Mouse (Mus musculus): ENCODE measurements around the gene Nkain2. TPM values are rescaled to one million over a fixed set of nuclear protein-coding genes. Genes with fewer than 3 reads are reported as not detected.

The Nkain2 gene
- polyA plus RNA-seq, 1 experiment from 2014 or later = 0.11 TPM

DNA sequence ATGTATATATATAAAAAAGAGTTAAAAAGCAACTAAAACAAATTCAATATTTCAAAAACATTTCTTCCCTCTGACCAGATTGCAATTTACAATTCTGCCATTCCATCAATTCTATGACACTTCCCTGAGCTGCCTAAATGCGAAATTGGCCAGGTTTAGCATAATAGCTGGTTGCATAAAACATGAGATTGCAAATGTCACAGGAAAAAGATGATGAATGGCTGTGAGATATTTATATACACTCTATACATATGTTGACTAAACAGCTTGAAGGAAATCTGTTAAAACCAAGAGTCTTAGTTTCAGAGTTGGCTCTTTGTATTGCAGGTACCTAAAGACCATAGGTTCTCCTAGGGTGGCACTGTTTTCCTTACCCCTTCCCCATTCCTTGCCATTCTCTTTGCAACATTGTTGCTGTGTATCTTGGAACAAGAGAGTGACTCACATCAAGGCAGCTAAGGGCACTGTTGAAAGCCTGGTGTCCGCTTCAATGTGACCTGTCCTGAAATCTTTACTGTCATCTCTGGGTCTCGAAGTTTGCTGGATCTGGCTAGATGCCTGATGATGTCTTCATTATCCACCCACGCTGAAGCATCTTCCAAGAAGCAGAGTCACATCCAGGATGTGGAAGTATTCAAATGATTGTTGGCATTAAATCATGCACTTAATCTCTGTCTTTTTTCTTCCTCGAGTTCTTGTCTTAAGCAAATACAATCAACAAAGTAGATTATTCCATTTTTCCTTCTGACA, 837.5 kb downstream of the Nkain2 start:
- TF ChIP-seq EP300 (IDR thresholded peaks at IDR 0.05; ENCODE audit: low read depth) (no peak), CTCF (IDR thresholded peaks at IDR 0.05; ENCODE audit: low read depth) (no peak)
- Histone ChIP-seq H3K4me3 (ENCODE audit: low read depth, low read length) (no peak overlapping the region), H3K9ac (replicated peaks) (no peak overlapping the region), H3K4me1 (ENCODE audit: insufficient read depth) (no peaks in the 10 kb centered on the region), H3K9me3 (ENCODE audit: low read length) (no peaks in the 10 kb centered on the region), H3K4me2 (ENCODE audit: low read depth, low read length) (no peak overlapping the region), H3K36me3 (replicated peaks; ENCODE audit: insufficient read depth, low read length) (no peaks in the 10 kb centered on the region), H3K27me3 (ENCODE audit: insufficient read depth, low read length) (no peaks in the 10 kb centered on the region), H3K27ac (ENCODE audit: low read depth) (no peak overlapping the region)
- ATAC-seq (no peak), DNase-seq (no peak)
- WGBS (ENCODE audit: insufficient replicate concordance) = 57% methylated on average over 5 of the region's 5 CpGs

DNA sequence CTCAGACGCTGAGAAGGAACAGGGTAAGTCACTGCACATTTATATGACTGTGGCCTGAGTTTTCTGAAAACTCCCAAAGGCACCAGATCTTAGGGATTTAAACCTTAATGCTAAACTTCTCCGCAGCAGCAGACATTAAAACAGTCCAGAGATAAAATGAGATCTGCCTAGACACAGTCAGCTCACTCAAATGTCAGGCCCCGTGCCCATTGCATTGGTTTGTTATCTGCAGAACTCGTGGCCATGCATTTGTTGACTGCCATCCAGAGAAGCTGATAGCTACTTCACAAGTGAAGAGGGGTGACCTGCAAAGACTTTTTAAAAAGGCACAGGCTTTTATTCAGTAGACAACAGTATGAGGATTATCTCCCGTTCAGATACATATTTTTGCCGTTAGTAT, 838.2 kb downstream of the Nkain2 start:
- ATAC-seq (no peak), DNase-seq (no peak)
- no peak overlapping the region for H3K4me3 ChIP-seq (ENCODE audit: low read depth, low read length)
- H3K9me3 ChIP-seq (ENCODE audit: low read length) = no peaks in the 10 kb centered on the region
- no peaks in the 10 kb centered on the region for H3K36me3 ChIP-seq (replicated peaks; ENCODE audit: insufficient read depth, low read length)
- H3K9ac ChIP-seq (replicated peaks) = no peak overlapping the region
- no peak overlapping the region for H3K4me2 ChIP-seq (ENCODE audit: low read depth, low read length)
- WGBS (ENCODE audit: insufficient replicate concordance) = 72% methylated on average over 6 of the region's 6 CpGs
- no peak overlapping the region for H3K27ac ChIP-seq (ENCODE audit: low read depth)
- TF ChIP-seq EP300 (IDR thresholded peaks at IDR 0.05; ENCODE audit: low read depth) (no peak), CTCF (IDR thresholded peaks at IDR 0.05; ENCODE audit: low read depth) (no peak)
- no peaks in the 10 kb centered on the region for H3K27me3 ChIP-seq (ENCODE audit: insufficient read depth, low read length)
- no peaks in the 10 kb centered on the region for H3K4me1 ChIP-seq (ENCODE audit: insufficient read depth)

DNA sequence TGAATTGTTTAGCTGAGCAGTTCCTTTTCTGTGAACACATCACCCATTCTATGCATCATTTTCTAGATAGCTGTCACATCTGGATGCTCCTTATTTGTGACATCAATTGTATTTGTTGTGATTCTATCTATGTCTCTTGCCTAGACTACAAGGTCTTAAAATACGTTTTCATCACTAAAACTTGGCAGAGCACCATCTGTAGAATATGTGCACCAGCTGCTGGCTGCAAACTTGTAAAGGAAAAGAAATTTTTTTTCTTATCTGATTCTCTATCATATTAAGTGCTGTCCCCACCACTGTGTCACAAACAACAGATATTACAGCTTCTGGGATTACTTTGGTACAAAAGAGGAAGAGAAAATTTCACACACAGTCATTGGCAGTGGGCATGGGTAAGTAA, 860.3 kb downstream of the Nkain2 start:
- Histone ChIP-seq H3K4me2 (ENCODE audit: low read depth, low read length) (no peak overlapping the region), H3K4me3 (ENCODE audit: low read depth, low read length) (no peak overlapping the region), H3K4me1 (ENCODE audit: insufficient read depth) (no peaks in the 10 kb centered on the region), H3K9me3 (ENCODE audit: low read length) (no peaks in the 10 kb centered on the region), H3K27ac (ENCODE audit: low read depth) (no peak overlapping the region), H3K9ac (replicated peaks) (no peak overlapping the region), H3K27me3 (ENCODE audit: insufficient read depth, low read length) (no peaks in the 10 kb centered on the region), H3K36me3 (replicated peaks; ENCODE audit: insufficient read depth, low read length) (no peaks in the 10 kb centered on the region)
- DNase-seq (no peak), ATAC-seq (no peak)
- TF ChIP-seq CTCF (IDR thresholded peaks at IDR 0.05; ENCODE audit: low read depth) = no peak
- TF ChIP-seq EP300 (IDR thresholded peaks at IDR 0.05; ENCODE audit: low read depth) = no peak
- WGBS (ENCODE audit: insufficient replicate concordance) = 37% methylated on average over 1 of the region's 1 CpGs

DNA sequence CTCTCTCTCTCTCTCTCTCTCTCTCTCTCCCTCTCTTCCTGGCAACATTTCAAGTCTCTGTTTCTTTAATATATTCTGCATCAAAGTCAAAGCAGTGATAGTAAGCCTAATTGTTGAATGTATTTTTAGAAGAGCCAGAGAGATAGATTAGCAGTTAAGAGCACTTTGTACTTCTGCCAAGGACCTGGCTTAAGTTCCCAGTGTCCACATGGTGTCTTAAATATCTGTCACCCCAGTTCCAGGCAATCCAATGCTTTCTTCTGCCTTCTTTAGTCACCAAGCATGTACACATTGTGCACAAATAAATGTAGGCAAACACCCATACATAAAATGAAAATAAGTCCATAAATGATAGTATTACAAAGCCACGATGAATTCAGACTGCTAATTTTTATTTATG, 871.9 kb downstream of the Nkain2 start:
- Histone ChIP-seq H3K4me1 (ENCODE audit: insufficient read depth) (no peaks in the 10 kb centered on the region), H3K36me3 (replicated peaks; ENCODE audit: insufficient read depth, low read length) (no peaks in the 10 kb centered on the region), H3K9me3 (ENCODE audit: low read length) (no peaks in the 10 kb centered on the region; the same call in 1 of the 2 replicates), H3K4me2 (ENCODE audit: low read depth, low read length) (no peak overlapping the region), H3K27me3 (ENCODE audit: insufficient read depth, low read length) (no peaks in the 10 kb centered on the region), H3K27ac (ENCODE audit: low read depth) (no peak overlapping the region), H3K9ac (replicated peaks) (no peak overlapping the region), H3K4me3 (ENCODE audit: low read depth, low read length) (no peak overlapping the region)
- DNase-seq (no peak), ATAC-seq (no peak)
- TF ChIP-seq CTCF (IDR thresholded peaks at IDR 0.05; ENCODE audit: low read depth) = no peak
- no peak for TF ChIP-seq EP300 (IDR thresholded peaks at IDR 0.05; ENCODE audit: low read depth)
- WGBS (ENCODE audit: insufficient replicate concordance) = 57% methylated on average over 1 of the region's 1 CpGs

DNA sequence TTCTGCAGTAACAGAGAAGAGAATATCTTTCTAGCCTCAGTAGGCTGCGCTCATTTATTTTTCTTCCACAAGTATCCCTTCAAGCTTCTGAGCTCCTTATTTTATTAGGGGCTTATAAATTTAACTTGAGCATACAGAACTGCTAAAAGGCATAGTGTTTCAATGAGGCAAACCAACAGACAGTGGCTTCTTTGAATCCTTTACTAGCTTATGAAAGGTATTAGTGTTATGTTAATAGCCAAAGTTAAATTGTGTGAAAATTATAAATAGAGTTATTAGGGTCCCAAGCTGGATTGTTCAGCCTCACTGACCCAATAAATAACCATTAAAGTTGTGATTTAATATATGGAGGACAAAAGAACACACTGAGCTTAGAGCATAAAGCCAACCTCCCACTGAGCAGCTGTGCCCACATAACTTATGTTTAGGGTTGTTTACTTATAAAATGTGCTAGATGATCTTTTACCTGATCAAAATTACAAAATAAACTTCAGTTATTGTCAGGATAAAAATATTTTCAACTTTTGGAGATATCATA, 889.0 kb downstream of the Nkain2 start:
- Histone ChIP-seq H3K9me3 (ENCODE audit: low read length) (no peaks in the 10 kb centered on the region), H3K9ac (replicated peaks) (no peak overlapping the region), H3K4me1 (ENCODE audit: insufficient read depth) (no peaks in the 10 kb centered on the region), H3K4me2 (ENCODE audit: low read depth, low read length) (no peak overlapping the region), H3K27me3 (ENCODE audit: insufficient read depth, low read length) (no peaks in the 10 kb centered on the region), H3K4me3 (ENCODE audit: low read depth, low read length) (no peak overlapping the region), H3K36me3 (replicated peaks; ENCODE audit: insufficient read depth, low read length) (no peaks in the 10 kb centered on the region), H3K27ac (ENCODE audit: low read depth) (no peak overlapping the region)
- ATAC-seq (no peak), DNase-seq (no peak)
- no peak for TF ChIP-seq EP300 (IDR thresholded peaks at IDR 0.05; ENCODE audit: low read depth)
- TF ChIP-seq CTCF (IDR thresholded peaks at IDR 0.05; ENCODE audit: low read depth) = no peak
- 79% methylated on average over 1 of the region's 1 CpGs for WGBS (ENCODE audit: insufficient replicate concordance)

DNA sequence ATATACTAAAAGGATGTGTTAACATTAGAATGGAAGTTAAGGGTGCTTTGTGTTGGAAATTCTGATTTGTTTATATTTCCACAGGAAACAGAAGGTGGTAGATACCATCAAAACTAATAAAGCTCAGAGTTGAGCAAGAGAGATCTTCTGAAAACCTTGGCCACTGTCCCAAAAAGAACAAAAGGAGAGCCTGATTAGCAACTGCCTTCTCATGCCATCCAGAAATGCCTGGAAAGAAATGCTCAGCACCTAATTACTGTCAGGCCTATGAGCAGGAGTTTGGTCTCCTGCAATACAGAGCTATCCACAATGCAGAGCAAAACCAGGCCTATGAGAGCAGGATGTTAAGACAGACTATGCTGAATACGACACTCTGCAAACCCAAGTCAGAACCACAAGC, 897.1 kb downstream of the Nkain2 start:
- TF ChIP-seq EP300 (IDR thresholded peaks at IDR 0.05; ENCODE audit: low read depth) (no peak), CTCF (IDR thresholded peaks at IDR 0.05; ENCODE audit: low read depth) (no peak)
- Histone ChIP-seq H3K27me3 (ENCODE audit: insufficient read depth, low read length) (no peaks in the 10 kb centered on the region), H3K9ac (replicated peaks) (no peak overlapping the region), H3K27ac (ENCODE audit: low read depth) (no peak overlapping the region), H3K9me3 (ENCODE audit: low read length) (no peaks in the 10 kb centered on the region), H3K36me3 (replicated peaks; ENCODE audit: insufficient read depth, low read length) (no peaks in the 10 kb centered on the region), H3K4me3 (ENCODE audit: low read depth, low read length) (no peak overlapping the region), H3K4me1 (ENCODE audit: insufficient read depth) (no peaks in the 10 kb centered on the region), H3K4me2 (ENCODE audit: low read depth, low read length) (no peak overlapping the region)
- ATAC-seq (no peak), DNase-seq (no peak)
- 70% methylated on average over 1 of the region's 1 CpGs for WGBS (ENCODE audit: insufficient replicate concordance)

All from liver, postnatal 0 days (tissue).